Mouse (Mus musculus) cerebellum, adult 18-20 months (tissue): Measurements from ENCODE around the gene Col26a1.

Experiments used
- DNase-seq, 2 experiments: peaks; one replicate each; pipeline ENCODE4 v3.0.0; 2021

Gene Col26a1

GRCm38 (mm10) chr5:136881380-136882009 is 1.5 kb downstream of the Col26a1 start:
- DNase-seq = peak; percentile 67 to 80

GRCm38 (mm10) chr5:136880101-136880500 is 2.9 kb downstream of the Col26a1 start:
- no peak for DNase-seq

- no peak for DNase-seq
These were observed 8.7 kb downstream of the Col26a1 start for GRCm38 (mm10) chr5:136874271-136874670.

- DNase-seq = no peak
These were observed 10.6 kb downstream of the Col26a1 start for GRCm38 (mm10) chr5:136872417-136872816.

- no peak for DNase-seq
These were observed 13.4 kb downstream of the Col26a1 start for GRCm38 (mm10) chr5:136869451-136870114.

GRCm38 (mm10) chr5:136867706-136868105 is 15.3 kb downstream of the Col26a1 start:
- DNase-seq = no peak

GRCm38 (mm10) chr5:136863961-136864674 is 18.9 kb downstream of the Col26a1 start:
- DNase-seq = no peak

- no peak for DNase-seq
These were observed 19.7 kb downstream of the Col26a1 start for GRCm38 (mm10) chr5:136863276-136863675.

- DNase-seq = no peak
These were observed 20.2 kb downstream of the Col26a1 start for GRCm38 (mm10) chr5:136862806-136863205.

GRCm38 (mm10) chr5:136861191-136861940 is 21.6 kb downstream of the Col26a1 start:
- no peak for DNase-seq

GRCm38 (mm10) chr5:136850716-136851115 is 32.3 kb downstream of the Col26a1 start:
- DNase-seq = no peak

GRCm38 (mm10) chr5:136846385-136847264 is 36.4 kb downstream of the Col26a1 start:
- no peak for DNase-seq

GRCm38 (mm10) chr5:136843930-136844329 is 39.1 kb downstream of the Col26a1 start:
- no peak for DNase-seq

- peak in 1 of 2 experiments; percentile 5 for DNase-seq
These were observed 43.0 kb downstream of the Col26a1 start for GRCm38 (mm10) chr5:136840036-136840435.

GRCm38 (mm10) chr5:136833053-136833452 is 50.0 kb downstream of the Col26a1 start:
- no peak for DNase-seq

GRCm38 (mm10) chr5:136830156-136830555 is 52.9 kb downstream of the Col26a1 start:
- DNase-seq = no peak

GRCm38 (mm10) chr5:136821971-136822370 is 61.0 kb downstream of the Col26a1 start:
- DNase-seq = no peak

GRCm38 (mm10) chr5:136820911-136821310 is 62.1 kb downstream of the Col26a1 start:
- DNase-seq = no peak

- no peak for DNase-seq
These were observed 63.3 kb downstream of the Col26a1 start for GRCm38 (mm10) chr5:136819686-136820085.

GRCm38 (mm10) chr5:136810539-136811374 is 72.3 kb downstream of the Col26a1 start:
- no peak for DNase-seq

GRCm38 (mm10) chr5:136806379-136807056 is 76.5 kb downstream of the Col26a1 start:
- DNase-seq = no peak
